Mouse (Mus musculus): ENCODE measurements around the gene Retnlg. TPM values are rescaled to one million over a fixed set of nuclear protein-coding genes. Genes with fewer than 3 reads are reported as not detected.
"Not testable (repeated sequence)": the region's sequence is repeated elsewhere in the genome, so short reads cannot be mapped to it uniquely, and the experiment has no call there.

The Retnlg gene
- 1 to 10 TPM in 1 of 2 experiments, not detected in 1; 3.6 TPM for total RNA-seq (2021)
- long read RNA-seq, experiment 1, partial matches to known transcripts: 0 of 1 reads
- long read RNA-seq, experiment 1, other reads (novel, unspliced or antisense): 1 of 1 reads
- long read RNA-seq, experiment 2: 0 reads

- DNase-seq: no peak
Measured at GRCm38 (mm10) chr16:48872321-48872720, at the start of gene Retnlg. TSS of gene Retnlg (plus strand) at chr16:48872621.

GRCm38 (mm10) chr16:48826474-48826873 is 45.9 kb upstream of the Retnlg start:
- DNase-seq: no peak

DNA sequence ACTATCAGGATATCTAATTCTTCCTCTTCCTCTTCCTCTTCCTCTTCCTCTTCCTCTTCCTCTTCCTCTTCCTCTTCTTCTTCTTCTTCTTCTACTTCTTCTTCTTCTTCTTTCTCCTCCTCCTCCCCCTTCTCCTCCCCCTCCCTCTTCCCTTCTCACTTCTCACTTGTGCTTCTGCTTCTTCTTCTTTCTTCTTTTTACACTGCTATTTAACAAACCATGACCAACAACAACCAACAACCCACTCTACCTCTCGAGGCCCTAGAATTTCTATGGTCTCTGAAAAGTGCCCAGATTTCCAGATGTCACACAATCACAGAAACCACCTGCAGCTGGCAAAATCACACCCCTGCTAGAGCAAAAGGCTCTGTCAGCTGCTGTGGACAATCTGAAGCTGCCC is 44.8 kb upstream of the Retnlg start:
- DNase-seq: no peak

GRCm38 (mm10) chr16:48829060-48829459 is 43.4 kb upstream of the Retnlg start:
- DNase-seq: no peak

DNA sequence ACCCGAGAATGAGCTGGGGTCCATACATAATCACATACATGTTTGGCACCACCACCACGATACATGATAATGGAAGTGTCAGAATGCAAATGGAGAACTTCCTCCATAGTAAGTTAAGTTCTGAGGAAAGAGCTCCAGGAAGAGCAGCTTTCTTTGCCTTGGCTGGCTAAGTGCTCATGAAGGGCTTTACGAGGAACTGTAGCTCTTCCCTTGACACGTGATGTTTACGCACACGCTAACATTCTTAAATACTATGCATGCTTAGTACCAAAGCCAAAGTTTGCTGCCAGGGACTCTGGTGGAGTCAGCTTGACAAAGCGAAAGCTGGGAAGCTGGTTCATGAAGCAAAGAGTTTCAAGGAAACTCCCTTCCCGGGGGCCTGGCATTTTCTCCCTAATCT is 40.4 kb upstream of the Retnlg start:
- DNase-seq: no peak

- DNase-seq: not testable (repeated sequence)
Measured at GRCm38 (mm10) chr16:48833626-48834025, 38.8 kb upstream of the Retnlg start.

GRCm38 (mm10) chr16:48842266-48842665 is 30.2 kb upstream of the Retnlg start, which contains the start of gene Retnla:
TSS of gene Retnla (plus strand) at chr16:48842551.
- DNase-seq: no peak

- no peak for DNase-seq
Measured at GRCm38 (mm10) chr16:48843671-48844386, 28.6 kb upstream of the Retnlg start.

DNA sequence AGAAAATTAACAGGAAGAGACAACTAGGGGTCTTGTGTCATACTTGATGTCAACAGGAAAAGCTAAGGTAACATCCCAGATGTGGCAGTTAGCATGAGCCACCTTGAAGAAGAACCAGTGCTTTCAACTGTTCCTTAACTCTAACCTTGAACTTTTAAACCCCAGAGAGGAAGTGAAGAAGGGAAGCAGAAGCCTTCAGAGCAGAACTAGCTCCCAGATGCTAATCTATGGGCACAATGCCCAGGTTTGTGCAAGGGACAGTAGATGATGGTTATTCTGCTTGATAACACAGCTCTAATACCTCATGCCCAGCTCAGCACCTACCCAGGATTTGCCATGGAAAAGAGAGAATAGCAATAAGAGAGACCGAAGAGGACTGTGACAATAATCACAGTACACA is 7.4 kb upstream of the Retnlg start:
- not testable (repeated sequence) for DNase-seq

DNA sequence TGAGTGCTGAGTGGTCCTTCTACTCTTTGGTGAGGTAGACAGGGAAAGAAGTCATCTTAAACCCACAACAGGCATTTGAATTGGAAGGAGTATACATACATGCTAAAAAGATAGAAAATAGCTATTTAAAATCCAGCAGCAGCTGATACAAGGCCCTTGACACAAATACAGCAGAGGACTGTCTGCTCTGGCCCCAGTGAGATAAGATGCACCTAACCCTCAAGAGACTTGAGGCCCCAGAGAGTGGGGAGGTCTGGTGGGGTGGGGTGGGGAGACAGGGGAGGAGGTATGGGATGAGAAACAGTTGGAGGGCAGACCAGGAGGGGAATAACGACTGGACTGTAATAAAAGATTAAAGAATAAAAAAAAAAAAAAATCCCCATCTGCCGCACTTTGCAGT is 4.7 kb upstream of the Retnlg start:
- no peak for DNase-seq

DNA sequence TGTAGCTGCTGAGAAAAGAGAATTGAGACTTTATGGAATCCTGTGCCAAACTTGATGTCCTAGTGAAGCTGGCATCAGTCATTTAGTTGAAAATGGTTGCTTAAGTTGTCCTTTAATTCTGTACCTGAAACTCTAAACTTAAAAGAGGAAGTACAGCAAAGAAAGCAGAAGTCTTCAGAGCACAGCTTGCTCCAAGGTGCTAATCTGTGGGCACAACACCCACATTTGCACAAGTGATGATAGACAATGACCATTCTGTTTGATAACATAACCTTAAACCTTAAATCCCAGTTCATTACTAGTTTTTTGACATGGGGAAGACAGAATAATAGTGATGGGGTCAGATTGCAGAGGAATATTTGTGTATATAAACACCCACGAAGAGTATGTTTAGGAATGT is 3.8 kb upstream of the Retnlg start:
- DNase-seq: no peak

DNA sequence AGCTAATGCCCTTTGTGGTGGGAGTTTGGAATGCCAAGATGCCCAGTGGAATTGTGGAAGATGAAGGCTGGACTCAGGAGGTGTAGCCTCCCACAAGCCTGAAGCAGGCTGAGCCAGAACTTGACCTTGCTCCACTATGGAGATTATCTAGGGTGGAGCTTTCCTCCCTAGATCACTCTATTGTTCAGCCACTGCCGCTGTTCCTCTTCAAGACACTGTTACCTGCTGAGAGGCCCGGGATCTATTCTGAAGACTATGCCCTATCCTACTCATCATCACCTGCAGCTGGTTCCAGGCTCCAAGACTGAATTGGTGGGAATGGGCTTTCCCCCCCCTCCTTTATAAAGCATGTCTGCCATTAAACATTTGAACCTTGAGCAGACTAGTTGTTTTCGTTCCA is 2.8 kb upstream of the Retnlg start:
- no peak for DNase-seq

DNA sequence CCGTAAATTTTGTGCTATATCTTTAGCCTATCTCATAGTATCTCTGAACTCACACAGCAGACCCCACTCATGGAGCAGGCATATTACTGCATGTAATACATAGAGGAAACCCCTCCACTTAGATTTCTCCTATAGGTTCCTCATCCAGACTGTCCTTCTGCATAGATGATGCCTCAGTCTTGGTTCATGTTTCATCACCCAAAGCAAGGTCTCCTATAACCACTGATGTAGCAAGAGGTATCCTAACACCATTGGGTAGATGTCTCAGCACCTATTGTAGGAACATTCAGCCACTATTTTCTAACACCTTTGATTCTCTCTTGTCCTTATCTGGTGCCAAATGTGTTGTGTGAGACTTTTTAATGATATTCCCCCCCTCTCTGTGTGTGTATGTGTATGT is 667 bp upstream of the Retnlg start:
- DNase-seq: no peak

GRCm38 (mm10) chr16:48890733-48891132 is 18.3 kb downstream of the Retnlg start:
- DNase-seq: no peak

GRCm38 (mm10) chr16:48899868-48900267 is 27.4 kb downstream of the Retnlg start:
- DNase-seq: no peak

DNA sequence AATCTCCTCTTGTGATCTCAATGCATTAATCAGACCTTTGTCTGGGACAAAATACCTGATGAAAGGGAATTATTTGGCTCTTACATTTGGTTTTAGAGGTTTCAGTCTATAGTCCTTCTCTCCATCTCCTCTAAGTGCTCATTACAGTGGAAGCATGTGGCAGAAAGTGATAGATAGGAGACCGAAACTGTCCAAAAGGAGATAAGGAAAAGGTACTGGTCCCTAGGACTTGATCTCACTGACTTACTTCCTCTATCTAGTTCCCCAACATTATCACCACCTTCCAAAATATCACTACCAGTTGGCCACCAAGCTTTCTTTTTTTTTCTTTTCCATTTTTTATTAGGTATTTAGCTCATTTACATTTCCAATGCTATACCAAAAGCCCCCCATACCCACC is 38.8 kb downstream of the Retnlg start:
- DNase-seq: no peak

- DNase-seq: no peak
Measured at GRCm38 (mm10) chr16:48913206-48913605, 40.8 kb downstream of the Retnlg start.

- no peak for DNase-seq
Measured at GRCm38 (mm10) chr16:48923724-48924123, 51.3 kb downstream of the Retnlg start.

Other genes with a start within 250 kb of the Retnlg start
- gene Trat1, start 100.6 kb upstream of the Retnlg start, total RNA-seq (2021): not detected
- not detected for gene Retnlb, start 55.8 kb upstream of the Retnlg start, total RNA-seq (2021)
- 1 to 10 TPM; 2.7 to 2.9 TPM for gene Retnla, start 30.1 kb upstream of the Retnlg start, total RNA-seq (2021)
- 1 to 10 TPM; 7.2 to 8.5 TPM for gene Dzip3, start 121.5 kb downstream of the Retnlg start, total RNA-seq (2021)
- gene Cip2a, start 121.6 kb downstream of the Retnlg start, total RNA-seq (2021): 1 to 10 TPM; 3.5 to 6.9 TPM
- gene Myh15, start 184.9 kb downstream of the Retnlg start, total RNA-seq (2021): not detected